In the genomic region with DNA sequence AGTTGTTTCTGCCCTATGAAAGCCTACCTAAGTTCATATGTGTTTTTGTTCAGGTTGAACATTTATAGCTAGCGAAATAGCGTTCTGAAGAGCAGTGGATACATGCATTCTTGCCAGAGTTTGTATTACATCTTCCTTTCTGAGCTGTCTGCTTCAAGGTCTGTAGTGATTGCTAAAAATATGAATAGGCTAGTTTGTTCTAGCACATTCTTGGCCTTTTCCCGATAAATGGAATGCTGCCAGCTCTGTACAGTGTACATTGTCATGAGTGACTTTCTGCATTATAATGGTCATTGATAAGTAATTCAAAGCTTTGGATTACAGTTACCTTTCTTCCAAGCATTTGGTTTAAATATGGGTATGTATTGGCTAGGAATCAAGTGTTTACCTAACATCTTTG, we compare ENCODE assay signal across 8 mouse cellular contexts. TPM values are rescaled to one million over a fixed set of nuclear protein-coding genes. Genes with fewer than 3 reads are reported as not detected.
A peak's percentile ranks its signal among the peaks of the same experiment; 100 is the strongest.
DNase-seq lines count a peak whose midpoint lies in the region; ATAC-seq and TF ChIP-seq lines count a peak whose summit lies in the region.

No protein-coding gene starts in this region.

- TF ChIP-seq EP300 in MEL (IDR thresholded peaks at IDR 0.05; ENCODE audit: low read depth in 1 of 2, low read length in 2 of 2) = no peak

- peaks cover 60% of the 10 kb centered on the region for H3K79me2 ChIP-seq in MEL (ENCODE audit: control insufficient read depth, insufficient read depth, low read length, poor library complexity)
- peaks cover 18% of the 10 kb centered on the region; the same call in 1 of the 2 replicates for H3K79me2 ChIP-seq in macrophage (ENCODE audit: inconsistent target)

- peaks cover 22% of the 10 kb centered on the region for H3K27me3 ChIP-seq in heart, embryonic 15.5 days
- H3K27me3 ChIP-seq in MEL (ENCODE audit: control insufficient read depth in 1 of 2, insufficient read depth in 2 of 2, low read length in 2 of 2) = no peaks in the 10 kb centered on the region
- peaks cover 3% of the 10 kb centered on the region; the same call in 1 of the 2 replicates for H3K27me3 ChIP-seq in forebrain, embryonic 16.5 days (replicated peaks; ENCODE audit: control insufficient read depth, insufficient read depth, low read length)

- H3K4me1 ChIP-seq in heart, embryonic 15.5 days (replicated peaks) = peaks cover 10% of the 10 kb centered on the region
- H3K4me1 ChIP-seq in MEL (ENCODE audit: control insufficient read depth in 1 of 2, insufficient read depth in 2 of 2, low read length in 2 of 2) = peaks cover 5 to 16% of the 10 kb centered on the region in 2 experiments; a peak in 3 of 4 replicates
- peaks cover 11% of the 10 kb centered on the region for H3K4me1 ChIP-seq in forebrain, embryonic 16.5 days (replicated peaks; ENCODE audit: control insufficient read depth, insufficient read depth, low read length)

- H3K9ac ChIP-seq in heart, embryonic 15.5 days = peak overlapping the region; percentile 64
- peak overlapping the region; percentile 80 for H3K9ac ChIP-seq in MEL (ENCODE audit: control insufficient read depth, low read depth, low read length, poor library complexity, severe bottlenecking)
- H3K9ac ChIP-seq in forebrain, embryonic 16.5 days (replicated peaks; ENCODE audit: low read depth, low read length) = no peak overlapping the region

- no peak for TF ChIP-seq POLR2A in MEL (IDR thresholded peaks at IDR 0.05; ENCODE audit: control insufficient read depth in 1 of 2, insufficient read depth in 1 of 2, low read depth in 1 of 2, low read length in 2 of 2, poor library complexity in 1 of 2)

- H3K9me3 ChIP-seq in heart, embryonic 15.5 days (replicated peaks) = no peaks in the 10 kb centered on the region
- H3K9me3 ChIP-seq in MEL (replicated peaks; ENCODE audit: insufficient read depth, low read length) = no peaks in the 10 kb centered on the region
- H3K9me3 ChIP-seq in forebrain, embryonic 16.5 days (ENCODE audit: control insufficient read depth, low read length) = no peaks in the 10 kb centered on the region; the same call in 1 of the 2 replicates

- no peak overlapping the region for H3K27ac ChIP-seq in heart, embryonic 15.5 days
- H3K27ac ChIP-seq in MEL (ENCODE audit: control insufficient read depth, low read depth, low read length) (no peak overlapping the region), macrophage (no peak overlapping the region)
- H3K27ac ChIP-seq in forebrain, embryonic 16.5 days (ENCODE audit: low read length) = no peak overlapping the region

- peak overlapping the region; percentile 98 for H3K4me2 ChIP-seq in heart, embryonic 15.5 days
- peak overlapping the region; percentile 65 for H3K4me2 ChIP-seq in forebrain, embryonic 16.5 days (ENCODE audit: low read length)

- peaks cover 24% of the 10 kb centered on the region for H3K36me3 ChIP-seq in heart, embryonic 15.5 days
- H3K36me3 ChIP-seq in MEL (ENCODE audit: control insufficient read depth in 1 of 2, insufficient read depth in 2 of 2, low read length in 2 of 2) = peaks cover 17 to 28% of the 10 kb centered on the region in 2 experiments
- peaks cover 18% of the 10 kb centered on the region for H3K36me3 ChIP-seq in forebrain, embryonic 16.5 days (ENCODE audit: control insufficient read depth, insufficient read depth)
- H3K36me3 ChIP-seq in macrophage (ENCODE audit: inconsistent target) = peaks cover 31% of the 10 kb centered on the region

- no peak for DNase-seq in heart, postnatal 4 days
- DNase-seq in MEL (ENCODE audit: low read depth, low spot score) = peak; percentile 33
- no peak for DNase-seq in layer of hippocampus, adult 8-10 months (ENCODE audit: low spot score in 2 of 2)
- DNase-seq in right cerebral cortex, postnatal 36 days (ENCODE audit: low spot score in 2 of 2) = no peak
- no peak for DNase-seq in ovary, adult 18-20 months (ENCODE audit: low spot score)

- peak overlapping the region; percentile 96 for H3K4me3 ChIP-seq in heart, embryonic 15.5 days
- H3K4me3 ChIP-seq in MEL (ENCODE audit: control insufficient read depth in 1 of 2, insufficient read depth in 1 of 2, low read depth in 2 of 2, low read length in 2 of 2) (peak overlapping the region; percentile 96 to 98), macrophage (ENCODE audit: inconsistent target) (peak overlapping the region; percentile 84)
- H3K4me3 ChIP-seq in forebrain, embryonic 16.5 days (replicated peaks; ENCODE audit: low read length) = peak overlapping the region; percentile 75

- 3% methylated on average over 3 of the region's 3 CpGs for WGBS in heart, embryonic 15.5 days
- WGBS in forebrain, embryonic 16.5 days = 6% methylated on average over 3 of the region's 3 CpGs
- 12% methylated on average over 3 of the region's 3 CpGs for WGBS in macrophage (ENCODE audit: missing documents)

- no peak for ATAC-seq in heart, embryonic 15.5 days (replicated peaks; ENCODE audit: insufficient number of reproducible peaks, insufficient read depth, low FRiP score, low read depth)
- ATAC-seq in forebrain, embryonic 16.5 days = no peak

- TF ChIP-seq CTCF in MEL (IDR thresholded peaks at IDR 0.05 in 2 of 3, conservative IDR thresholded peaks at IDR 0.05 in 1 of 3; ENCODE audit: control insufficient read depth in 1 of 3, insufficient read depth in 1 of 3, low read depth in 2 of 3, low read length in 3 of 3, poor library complexity in 1 of 3, severe bottlenecking in 1 of 3) = no peak

- TF ChIP-seq RAD21 in MEL (IDR thresholded peaks at IDR 0.05; ENCODE audit: low read depth, low read length) = no peak

TF ChIP-seq in MEL, 35 proteins besides CTCF, POLR2A, EP300 and RAD21:
- TF ChIP-seq RCOR1 (IDR thresholded peaks at IDR 0.05; ENCODE audit: low read depth, low read length) = no peak
- no peak for TF ChIP-seq UBTF (IDR thresholded peaks at IDR 0.05; ENCODE audit: borderline replicate concordance, insufficient read depth, low read depth, low read length)
- no peak for TF ChIP-seq NRF1 (IDR thresholded peaks at IDR 0.05; ENCODE audit: insufficient read depth, low read depth, low read length, poor library complexity, severe bottlenecking)
- TF ChIP-seq MYB (IDR thresholded peaks at IDR 0.05; ENCODE audit: low read depth, low read length) = no peak
- TF ChIP-seq ZKSCAN1 (IDR thresholded peaks at IDR 0.05; ENCODE audit: low read depth, low read length) = no peak

RNA-seq across cellular contexts. Expression of a gene that starts 0.6 kb away (rescaled TPM):
- 14.6 and 17.0 TPM in 2 replicates for polyA plus RNA-seq in heart, embryonic 15.5 days (2015; fragmentation: Nextera tagmentation; extraction: Ambion mirVana)
- 10 to 100 TPM; 11.4 to 14.5 TPM for total RNA-seq in heart, postnatal 4 days (2021)
- 18.6 and 22.2 TPM in 2 replicates for total RNA-seq in MEL (2012; rRNA removed)
- polyA plus RNA-seq in MEL (2012; ENCODE audit: insufficient read depth in 1 of 2, insufficient read length in 2 of 2, low read depth in 1 of 2, low replicate concordance in 2 of 2, missing spikeins in 1 of 2) = 10 to 100 TPM; 17.2 to 55.0 TPM
- polyA plus RNA-seq in forebrain, embryonic 16.5 days (2015; fragmentation: Nextera tagmentation; extraction: Ambion mirVana) = 33.6 and 37.8 TPM in 2 replicates
- total RNA-seq in macrophage (2018; cell fraction: chromatin; rRNA removed) = 1 to 10 TPM in 25 of 26 experiments, under 1 TPM in 1; 0.69 to 8.3 (median 4.3) TPM
- total RNA-seq in macrophage (2018; cell fraction: cytosol; rRNA removed) = 10 to 100 TPM in 22 of 26 experiments, 1 to 10 TPM in 4; 8.2 to 13.9 (median 11.5) TPM
- 10 to 100 TPM in 11 of 26 experiments, 1 to 10 TPM in 15; 4.7 to 17.1 (median 8.2) TPM for total RNA-seq in macrophage (2018; cell fraction: nucleus; rRNA removed)
- polyA plus RNA-seq in macrophage (2018) = 7.6 to 11.5 TPM (median 10.9 TPM) in 3 replicates
- total RNA-seq in layer of hippocampus, adult 8-10 months (2022) = 10 to 100 TPM; 26.8 to 43.1 (median 34.3) TPM

RNA-seq across cellular contexts. Expression of a gene that starts 1.0 kb away (rescaled TPM):
- 0.67 and 2.1 TPM in 2 replicates for polyA plus RNA-seq in heart, embryonic 15.5 days (2015; fragmentation: Nextera tagmentation; extraction: Ambion mirVana)
- under 1 TPM; 0.38 to 0.55 TPM for total RNA-seq in heart, postnatal 4 days (2021)
- total RNA-seq in MEL (2012; rRNA removed) = 28.7 and 32.5 TPM in 2 replicates
- polyA plus RNA-seq in MEL (2012; ENCODE audit: insufficient read depth in 1 of 2, insufficient read length in 2 of 2, low read depth in 1 of 2, low replicate concordance in 2 of 2, missing spikeins in 1 of 2) (10 to 100 TPM in 1 of 2 experiments, not detected in 1; 29.4 TPM), macrophage (2018) (not detected in 3 replicates)
- polyA plus RNA-seq in forebrain, embryonic 16.5 days (2015; fragmentation: Nextera tagmentation; extraction: Ambion mirVana) = 1.7 and 1.9 TPM in 2 replicates
- not detected for total RNA-seq in macrophage (2018; cell fraction: chromatin; rRNA removed)
- under 1 TPM in 4 of 26 experiments, not detected in 22; under 0.01 to 0.05 (median 0.02) TPM for total RNA-seq in macrophage (2018; cell fraction: cytosol; rRNA removed)
- total RNA-seq in macrophage (2018; cell fraction: nucleus; rRNA removed) = not detected
- 1 to 10 TPM; 2.2 to 3.4 (median 2.7) TPM for total RNA-seq in layer of hippocampus, adult 8-10 months (2022)
